Mouse (Mus musculus) lung, postnatal 0 days (tissue): Measurements from ENCODE around the gene Cnr2. TPM values are rescaled to one million over a fixed set of nuclear protein-coding genes. Genes with fewer than 3 reads are reported as not detected.
A peak's percentile ranks its signal among the peaks of the same experiment; 100 is the strongest.

Experiments used
- ATAC-seq: fragments of 200-750 bp; cut with Nextera tagmentation; 2 replicates; pipeline ENCODE4 v1.8.0; 2017; ENCODE audit warnings: moderate library complexity
- DNase-seq: peaks from one replicate; pipeline ENCODE4 v3.0.0-alpha.2; 2016; ENCODE audit warnings: low spot score
- H3K27ac ChIP-seq: fragments of 300-500 bp; sonication (generic); 2 replicates; pipeline ENCODE4 v1.5.1; 2014; ENCODE audit warnings: antibody characterized with exemption, mild to moderate bottlenecking, low read length, mixed read lengths
- H3K27me3 ChIP-seq: fragments of 300-500 bp; sonication (generic); replicated peaks from 2 replicates; pipeline ENCODE4 v1.6.1; 2014; ENCODE audit warnings: low read length, mixed read lengths; ENCODE audit not compliant: insufficient read depth
- H3K36me3 ChIP-seq: fragments of 300-500 bp; sonication (generic); 2 replicates; pipeline ENCODE4 v1.6.1; 2014; ENCODE audit warnings: low read length, mixed read lengths; ENCODE audit not compliant: insufficient read depth
- H3K4me1 ChIP-seq: fragments of 300-500 bp; sonication (generic); 2 replicates; pipeline ENCODE4 v1.6.1; 2014; ENCODE audit warnings: antibody characterized with exemption, low read depth, low read length, mixed read lengths; ENCODE audit not compliant: insufficient read depth
- H3K4me2 ChIP-seq: fragments of 300-500 bp; sonication (generic); replicated peaks from 2 replicates; pipeline ENCODE4 v1.6.1; 2014; ENCODE audit warnings: low read depth, mild to moderate bottlenecking, low read length, moderate library complexity, mixed read lengths
- H3K4me3 ChIP-seq: fragments of 300-500 bp; sonication (generic); 2 replicates; pipeline ENCODE4 v1.5.1; 2014; ENCODE audit warnings: low read depth, low read length
- H3K9ac ChIP-seq: fragments of 300-500 bp; sonication (generic); replicated peaks from 2 replicates; pipeline ENCODE4 v1.6.1; 2014; ENCODE audit warnings: low read depth, mild to moderate bottlenecking
- H3K9me3 ChIP-seq: fragments of 300-500 bp; sonication (generic); 2 replicates; pipeline ENCODE4 v1.6.1; 2016; ENCODE audit warnings: low read length, mixed read lengths
- CTCF ChIP-seq: IDR thresholded peaks from 2 replicates; pipeline ENCODE4 v1.5.1; 2016; ENCODE audit warnings: antibody characterized with exemption, mild to moderate bottlenecking
- EP300 ChIP-seq: IDR thresholded peaks from 2 replicates; pipeline ENCODE4 v1.6.1; 2016; ENCODE audit warnings: antibody characterized with exemption, mild to moderate bottlenecking, control low read depth
- WGBS: fragments of 180-500 bp; shearing (Covaris S2); extraction: QIAGEN DNeasy Blood & Tissue Kit; methylation state at CpG from one replicate; pipeline ENCODE4 v1.1.7; 2014; 5-methylcytosine and 5-hydroxymethylcytosine counted together
- polyA plus RNA-seq: library from polyadenylated mRNA; unstranded; fragments of >200 nt; fragmentation: Nextera tagmentation; extraction: Ambion mirVana; gene quantifications from 2 replicates; pipeline ENCODE4 v1.2.1, GENCODE M21; 2015

The Cnr2 gene
- polyA plus RNA-seq, 1 experiment from 2014 or later, result 1.9 TPM

DNA sequence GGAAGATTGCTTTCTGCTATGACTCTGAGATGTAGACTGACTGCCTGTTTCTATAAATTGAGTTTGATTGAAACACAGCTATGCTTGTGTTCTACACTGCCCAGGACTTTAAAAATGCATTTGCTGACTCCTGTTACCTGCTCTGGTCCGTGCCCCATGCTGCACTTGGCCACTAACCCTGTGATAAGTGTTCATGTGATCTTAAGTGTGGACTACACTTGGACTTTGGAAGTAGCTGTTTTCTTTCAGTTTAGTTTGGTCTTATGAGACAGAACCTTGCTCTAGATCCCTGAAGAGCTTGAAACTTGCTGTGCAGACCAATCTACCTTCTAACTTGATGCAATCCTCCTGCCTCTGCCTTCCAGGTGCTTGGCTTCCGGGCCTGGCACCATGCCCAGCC is 29.2 kb downstream of the Cnr2 start:
- TF ChIP-seq EP300 (no peak), CTCF (no peak)
- WGBS, result 86% methylated on average over 2 of the region's 2 CpGs
- Histone ChIP-seq H3K4me2 (no peak overlapping the region), H3K4me3 (no peak overlapping the region), H3K27me3 (no peaks in the 10 kb centered on the region), H3K9me3 (no peaks in the 10 kb centered on the region), H3K4me1 (peaks cover 4% of the 10 kb centered on the region; the same call in 1 of the 2 replicates), H3K9ac (no peak overlapping the region), H3K27ac (no peak overlapping the region), H3K36me3 (peaks cover 13% of the 10 kb centered on the region; the same call in 1 of the 2 replicates)
- DNase-seq, result no peak
- ATAC-seq, result no peak

DNA sequence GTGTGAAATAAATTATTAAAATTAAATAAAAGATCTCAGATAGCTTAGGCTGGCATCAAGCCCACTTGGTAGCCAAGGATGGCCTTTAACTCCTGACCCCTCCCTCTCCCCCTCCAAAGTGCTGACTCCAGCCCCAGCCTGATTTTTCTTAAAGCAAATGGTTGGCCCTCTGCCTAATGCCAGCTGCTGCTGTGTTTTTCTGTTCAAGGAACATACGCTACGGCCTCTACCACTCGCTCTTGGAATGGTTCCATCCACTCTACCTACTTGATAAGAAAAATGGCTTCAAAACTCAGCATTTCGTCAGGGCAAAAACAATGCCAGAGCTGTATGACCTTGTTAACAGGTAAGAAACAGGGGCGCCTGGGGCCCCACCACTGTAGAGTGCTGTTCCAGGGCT is 30.1 kb downstream of the Cnr2 start:
- Histone ChIP-seq H3K27me3 (no peaks in the 10 kb centered on the region), H3K36me3 (peaks cover 17% of the 10 kb centered on the region), H3K4me2 (no peak overlapping the region), H3K4me3 (no peak overlapping the region), H3K4me1 (peaks cover 4% of the 10 kb centered on the region; the same call in 1 of the 2 replicates), H3K27ac (peak overlapping the region; percentile 38; the same call in 1 of the 2 replicates), H3K9ac (no peak overlapping the region), H3K9me3 (no peaks in the 10 kb centered on the region)
- WGBS, result 56% methylated on average over 5 of the region's 5 CpGs
- DNase-seq (no peak), ATAC-seq (no peak)
- no peak for TF ChIP-seq CTCF
- TF ChIP-seq EP300, result no peak

DNA sequence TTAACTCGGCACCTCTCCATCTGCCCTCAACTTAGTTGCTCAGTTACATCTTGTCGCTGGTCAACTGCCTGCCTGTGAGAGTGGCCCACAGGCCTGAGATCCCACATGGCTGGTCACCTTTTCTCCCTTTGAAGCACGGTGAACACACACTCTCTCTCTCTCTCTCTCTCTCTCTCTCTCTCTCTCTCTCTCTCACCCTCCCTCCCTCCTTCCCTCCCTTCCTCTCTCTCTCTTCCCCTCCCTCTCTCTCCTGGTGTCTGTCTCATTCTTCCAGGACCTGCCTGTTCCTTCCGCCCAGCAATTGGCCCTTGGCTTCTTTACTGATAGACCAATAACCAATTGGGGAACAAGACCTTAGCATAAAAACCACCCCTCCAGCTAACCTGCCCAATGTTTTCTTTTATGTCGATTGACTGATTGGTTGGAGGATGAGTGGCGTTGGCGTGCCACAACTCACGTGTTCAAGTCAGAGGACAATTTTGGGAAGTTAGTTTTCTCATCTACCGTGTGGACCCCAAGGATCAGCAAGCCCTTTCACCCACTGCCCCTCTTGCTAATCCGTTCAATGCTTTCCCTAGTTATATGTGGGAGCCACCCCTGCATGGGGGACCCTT is 31.1 kb downstream of the Cnr2 start:
- Histone ChIP-seq H3K4me1 (peaks cover 4% of the 10 kb centered on the region; the same call in 1 of the 2 replicates), H3K27me3 (no peaks in the 10 kb centered on the region), H3K27ac (no peak overlapping the region), H3K4me2 (no peak overlapping the region), H3K9me3 (no peaks in the 10 kb centered on the region), H3K36me3 (peaks cover 17% of the 10 kb centered on the region), H3K9ac (no peak overlapping the region), H3K4me3 (no peak overlapping the region)
- DNase-seq (no peak), ATAC-seq (no peak)
- no peak for TF ChIP-seq CTCF
- no peak for TF ChIP-seq EP300
- 78% methylated on average over 10 of the region's 10 CpGs for WGBS

DNA sequence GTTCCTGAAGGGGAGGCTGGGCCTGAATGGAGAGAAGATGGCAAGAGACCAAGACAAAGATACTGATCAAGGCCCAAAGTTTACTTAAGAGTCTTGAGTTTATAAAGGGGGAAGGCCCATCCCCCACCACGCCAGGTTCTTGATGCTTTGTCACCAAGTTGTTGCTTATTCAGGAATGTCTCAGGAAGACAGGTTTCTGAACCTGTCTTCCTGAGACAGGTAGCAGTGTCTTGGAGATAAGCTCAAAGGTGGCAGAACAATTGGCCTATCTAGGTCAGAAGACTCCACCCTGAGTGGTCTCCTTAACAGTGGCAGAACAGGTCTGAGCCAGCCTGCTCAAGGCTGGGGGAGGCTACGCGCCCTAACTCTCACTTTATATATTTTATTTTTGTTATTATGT is 31.7 kb downstream of the Cnr2 start:
- Histone ChIP-seq H3K4me2 (no peak overlapping the region), H3K9ac (no peak overlapping the region), H3K9me3 (no peaks in the 10 kb centered on the region), H3K4me3 (no peak overlapping the region), H3K4me1 (peaks cover 2% of the 10 kb centered on the region; the same call in 1 of the 2 replicates), H3K27ac (no peak overlapping the region), H3K36me3 (peaks cover 17% of the 10 kb centered on the region), H3K27me3 (no peaks in the 10 kb centered on the region)
- TF ChIP-seq EP300, result no peak
- no peak for TF ChIP-seq CTCF
- no peak for ATAC-seq
- no peak for DNase-seq
- whole genome bisulfite sequencing, result 79% methylated on average over 3 of the region's 3 CpGs

DNA sequence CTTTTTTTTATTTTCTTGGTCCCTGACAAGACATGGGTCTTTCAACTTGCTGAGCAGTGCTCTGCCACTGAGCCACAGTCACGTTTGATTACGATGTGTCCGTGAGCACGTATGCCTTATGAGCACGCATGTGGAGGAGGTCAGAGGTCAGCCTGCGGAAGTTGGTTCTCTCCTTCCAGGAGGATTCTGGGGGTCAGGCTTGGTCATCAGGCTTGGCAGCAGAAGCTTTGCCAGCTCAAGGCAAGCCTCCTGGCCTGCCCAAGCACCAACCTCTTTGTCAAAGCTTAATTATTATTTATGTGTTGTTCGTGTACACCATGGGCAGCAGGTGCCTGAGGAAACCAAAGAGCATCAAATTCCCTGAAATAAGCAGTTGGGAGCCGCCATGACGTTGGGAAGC is 33.2 kb downstream of the Cnr2 start:
- Histone ChIP-seq H3K36me3 (peaks cover 21% of the 10 kb centered on the region), H3K9ac (no peak overlapping the region), H3K27ac (no peak overlapping the region), H3K4me3 (no peak overlapping the region), H3K4me2 (no peak overlapping the region), H3K4me1 (no peaks in the 10 kb centered on the region), H3K9me3 (no peaks in the 10 kb centered on the region), H3K27me3 (no peaks in the 10 kb centered on the region)
- DNase-seq, result no peak
- 91% methylated on average over 9 of the region's 9 CpGs for WGBS
- TF ChIP-seq EP300, result no peak
- no peak for ATAC-seq

DNA sequence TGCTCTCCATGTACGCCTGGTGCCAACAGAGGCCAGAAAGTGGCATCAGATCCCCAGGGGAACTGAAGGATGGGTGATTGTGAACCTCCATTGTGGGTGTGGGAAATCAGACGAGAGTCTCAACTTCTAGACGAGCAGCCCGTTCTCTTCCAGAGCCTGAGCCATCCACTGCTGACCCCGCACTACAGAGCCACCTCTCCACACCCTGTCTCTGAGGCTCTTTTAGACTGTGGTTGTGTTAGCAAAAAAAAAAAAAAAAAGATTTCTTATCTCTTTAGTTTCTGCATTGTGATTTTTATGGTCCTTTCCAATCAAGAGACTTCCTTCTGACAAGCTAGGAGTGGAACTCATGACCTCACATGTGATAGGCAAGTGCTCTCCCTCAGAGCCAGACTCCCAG is 34.2 kb downstream of the Cnr2 start:
- H3K27ac ChIP-seq, result no peak overlapping the region
- H3K9me3 ChIP-seq, result no peaks in the 10 kb centered on the region
- TF ChIP-seq EP300 (no peak), CTCF (no peak)
- ATAC-seq, result no peak
- H3K4me3 ChIP-seq, result no peak overlapping the region
- H3K4me2 ChIP-seq, result no peak overlapping the region
- DNase-seq, result no peak
- no peaks in the 10 kb centered on the region for H3K4me1 ChIP-seq
- H3K9ac ChIP-seq, result no peak overlapping the region
- no peaks in the 10 kb centered on the region for H3K27me3 ChIP-seq
- 72% methylated on average over 5 of the region's 5 CpGs for WGBS
- H3K36me3 ChIP-seq, result peaks cover 23% of the 10 kb centered on the region

DNA sequence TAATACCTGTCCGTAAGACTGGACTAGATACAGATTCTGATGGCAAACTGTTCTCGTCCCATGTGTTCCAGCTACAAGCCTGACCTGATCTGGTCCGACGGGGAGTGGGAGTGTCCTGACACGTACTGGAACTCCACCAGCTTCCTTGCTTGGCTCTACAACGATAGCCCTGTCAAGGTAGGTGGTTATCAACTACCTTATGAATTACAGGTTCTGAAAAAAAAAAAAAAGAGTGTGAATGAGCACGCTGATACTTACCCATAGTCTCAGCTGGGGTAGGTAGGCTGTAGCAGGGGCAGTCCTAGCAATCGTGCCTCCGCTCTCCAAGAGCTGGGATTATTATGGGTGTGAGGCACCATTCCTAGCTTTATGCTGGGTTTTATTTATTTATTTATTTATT is 34.6 kb downstream of the Cnr2 start:
- peaks cover 23% of the 10 kb centered on the region for H3K36me3 ChIP-seq
- no peaks in the 10 kb centered on the region for H3K4me1 ChIP-seq
- WGBS, result 80% methylated on average over 9 of the region's 9 CpGs

More for the DNA sequence above, 34.6 kb downstream of the Cnr2 start:
- no peak for DNase-seq
- no peak for TF ChIP-seq EP300
- TF ChIP-seq CTCF, result no peak
- Histone ChIP-seq H3K27ac (no peak overlapping the region), H3K9me3 (no peaks in the 10 kb centered on the region), H3K9ac (no peak overlapping the region), H3K4me3 (no peak overlapping the region), H3K27me3 (no peaks in the 10 kb centered on the region), H3K4me2 (no peak overlapping the region)
- ATAC-seq, result no peak
